Mouse (Mus musculus) heart, embryonic 16.5 days (tissue): ENCODE measurements around the gene Jph2. TPM values are rescaled to one million over a fixed set of nuclear protein-coding genes. Genes with fewer than 3 reads are reported as not detected.

Source experiments
- ATAC-seq: fragments of 200-750 bp; cut with Nextera tagmentation; replicated peaks from 2 replicates; pipeline ENCODE4 v1.8.0; 2017; ENCODE audit warnings: moderate number of reproducible peaks; ENCODE audit not compliant: insufficient read depth, low FRiP score; ENCODE audit errors: extremely low read depth
- H3K27ac ChIP-seq: fragments of 300-500 bp; sonication (generic); 2 replicates; pipeline ENCODE4 v1.5.1; 2014; ENCODE audit warnings: mild to moderate bottlenecking, low read length, control low read depth, moderate library complexity
- H3K27me3 ChIP-seq: fragments of 300-500 bp; sonication (generic); 2 replicates; pipeline ENCODE4 v1.6.1; 2014; ENCODE audit warnings: low read length, mixed read lengths; ENCODE audit not compliant: control insufficient read depth, insufficient read depth
- H3K36me3 ChIP-seq: fragments of 300-500 bp; sonication (generic); 2 replicates; pipeline ENCODE4 v1.6.1; 2014; ENCODE audit not compliant: control insufficient read depth, insufficient read depth
- H3K4me1 ChIP-seq: fragments of 300-500 bp; sonication (generic); 2 replicates; pipeline ENCODE4 v1.6.1; 2014; ENCODE audit warnings: low read length, mixed read lengths; ENCODE audit not compliant: control insufficient read depth, insufficient read depth
- H3K4me2 ChIP-seq: fragments of 300-500 bp; sonication (generic); 2 replicates; pipeline ENCODE4 v1.6.1; 2014; ENCODE audit warnings: low read depth, mild to moderate bottlenecking, control low read depth, low read length
- H3K4me3 ChIP-seq: fragments of 300-500 bp; sonication (generic); 2 replicates; pipeline ENCODE4 v1.5.1; 2014; ENCODE audit warnings: mild to moderate bottlenecking, control low read depth, low read length
- H3K9ac ChIP-seq: fragments of 300-500 bp; sonication (generic); 2 replicates; pipeline ENCODE4 v1.6.1; 2014; ENCODE audit warnings: low read length, control low read depth
- H3K9me3 ChIP-seq: fragments of 300-500 bp; sonication (generic); replicated peaks from 2 replicates; pipeline ENCODE4 v1.6.1; 2016; ENCODE audit warnings: low read length; ENCODE audit not compliant: control insufficient read depth
- WGBS: fragments of 180-500 bp; shearing (Covaris S2); extraction: QIAGEN DNeasy Blood & Tissue Kit; methylation state at CpG from one replicate; pipeline ENCODE4 v1.1.7; 2014; 5-methylcytosine and 5-hydroxymethylcytosine counted together
- polyA plus RNA-seq: library from polyadenylated mRNA; unstranded; fragments of >200 nt; fragmentation: Nextera tagmentation; extraction: Ambion mirVana; gene quantifications from 2 replicates; pipeline ENCODE4 v1.2.1, GENCODE M21; 2015

Gene Jph2
- polyA plus RNA-seq, 1 experiment from 2014 or later: 38.5 TPM

GRCm38 (mm10) chr2:163431289-163431688 lies 33.5 kb upstream of the Jph2 start:
- Histone ChIP-seq H3K4me3 (no peak overlapping the region), H3K4me2 (no peak overlapping the region), H3K9ac (no peak overlapping the region), H3K4me1 (no peaks in the 10 kb centered on the region), H3K27ac (no peak overlapping the region), H3K36me3 (no peaks in the 10 kb centered on the region), H3K9me3 (no peaks in the 10 kb centered on the region), H3K27me3 (no peaks in the 10 kb centered on the region)
- ATAC-seq: no peak
- 77% methylated on average over 9 of the region's 9 CpGs for WGBS

- H3K36me3 ChIP-seq: no peaks in the 10 kb centered on the region
- no peaks in the 10 kb centered on the region for H3K9me3 ChIP-seq
- 33% methylated on average over 4 of the region's 4 CpGs for WGBS
- no peak overlapping the region for H3K4me3 ChIP-seq
- no peak overlapping the region for H3K9ac ChIP-seq
- no peaks in the 10 kb centered on the region for H3K27me3 ChIP-seq
- H3K4me2 ChIP-seq: no peak overlapping the region
- ATAC-seq: no peak
- H3K27ac ChIP-seq: no peak overlapping the region
- H3K4me1 ChIP-seq: no peaks in the 10 kb centered on the region
Measured at GRCm38 (mm10) chr2:163428346-163429011, 30.7 kb upstream of the Jph2 start.

GRCm38 (mm10) chr2:163424597-163424996 lies 26.8 kb upstream of the Jph2 start, which contains the start of gene Oser1:
TSS of gene Oser1 (minus strand) at chr2:163424697.
- H3K27me3 ChIP-seq: no peaks in the 10 kb centered on the region
- no peaks in the 10 kb centered on the region for H3K9me3 ChIP-seq
- H3K27ac ChIP-seq: no peak within 1 kb of the TSS
- no peak within 1 kb of the TSS for H3K4me3 ChIP-seq
- H3K9ac ChIP-seq: no peak within 1 kb of the TSS
- no peak within 1 kb of the TSS for H3K4me2 ChIP-seq
- no peak for ATAC-seq
- no peaks in the 10 kb centered on the region for H3K36me3 ChIP-seq
- 83% methylated on average over 6 of the region's 6 CpGs for WGBS
- peaks cover 14% of the 10 kb centered on the region for H3K4me1 ChIP-seq

GRCm38 (mm10) chr2:163422895-163423660 lies 25.3 kb upstream of the Jph2 start:
- H3K36me3 ChIP-seq: no peaks in the 10 kb centered on the region
- no peak overlapping the region for H3K9ac ChIP-seq
- ATAC-seq: no peak

GRCm38 (mm10) chr2:163420366-163420886 lies 22.6 kb upstream of the Jph2 start:
- Histone ChIP-seq H3K9ac (peak overlapping the region; percentile 86), H3K4me3 (peak overlapping the region; percentile 99), H3K27me3 (no peaks in the 10 kb centered on the region), H3K4me1 (peaks cover 26% of the 10 kb centered on the region), H3K27ac (peak overlapping the region; percentile 93), H3K4me2 (peak overlapping the region; percentile 86), H3K9me3 (no peaks in the 10 kb centered on the region), H3K36me3 (no peaks in the 10 kb centered on the region)
- no peak for ATAC-seq
- 14% methylated on average over 10 of the region's 10 CpGs for WGBS

More at GRCm38 (mm10) chr2:163422895-163423660, 25.3 kb upstream of the Jph2 start:
- Histone ChIP-seq H3K4me2 (no peak overlapping the region), H3K27me3 (no peaks in the 10 kb centered on the region), H3K4me1 (peaks cover 19% of the 10 kb centered on the region), H3K4me3 (no peak overlapping the region), H3K9me3 (no peaks in the 10 kb centered on the region), H3K27ac (no peak overlapping the region)
- WGBS: 63% methylated on average over 9 of the region's 9 CpGs

GRCm38 (mm10) chr2:163419346-163420045 lies 21.7 kb upstream of the Jph2 start:
- Histone ChIP-seq H3K36me3 (peaks cover 5% of the 10 kb centered on the region; the same call in 1 of the 2 replicates), H3K9me3 (no peaks in the 10 kb centered on the region), H3K27me3 (no peaks in the 10 kb centered on the region), H3K4me1 (peaks cover 26% of the 10 kb centered on the region), H3K4me3 (peak overlapping the region; percentile 99), H3K27ac (peak overlapping the region; percentile 93), H3K4me2 (peak overlapping the region; percentile 94), H3K9ac (peak overlapping the region; percentile 94)
- WGBS: under 1% methylated on average over 62 of the region's 71 CpGs
- peak; percentile 99 for ATAC-seq

GRCm38 (mm10) chr2:163418841-163419345 lies 21.1 kb upstream of the Jph2 start:
- Histone ChIP-seq H3K36me3 (peaks cover 9% of the 10 kb centered on the region), H3K4me3 (peak overlapping the region; percentile 99), H3K4me2 (peak overlapping the region; percentile 94), H3K9me3 (no peaks in the 10 kb centered on the region), H3K4me1 (peaks cover 26% of the 10 kb centered on the region), H3K27me3 (no peaks in the 10 kb centered on the region), H3K27ac (peak overlapping the region; percentile 83), H3K9ac (peak overlapping the region; percentile 94)
- WGBS: under 1% methylated on average over 50 of the region's 50 CpGs
- peak; percentile 44 for ATAC-seq

GRCm38 (mm10) chr2:163417830-163418229 lies 20.0 kb upstream of the Jph2 start:
- Histone ChIP-seq H3K4me2 (peak overlapping the region; percentile 94), H3K9me3 (no peaks in the 10 kb centered on the region), H3K36me3 (peaks cover 9% of the 10 kb centered on the region), H3K9ac (peak overlapping the region; percentile 94), H3K4me1 (peaks cover 23% of the 10 kb centered on the region), H3K27ac (no peak overlapping the region), H3K27me3 (no peaks in the 10 kb centered on the region), H3K4me3 (peak overlapping the region; percentile 99)
- no peak for ATAC-seq
